Mouse (Mus musculus) liver, embryonic 14.5 days (tissue): ENCODE results near the gene Cdh22.

ENCODE experiments used
- CTCF ChIP-seq: IDR thresholded peaks from 2 replicates; pipeline ENCODE4 v1.5.1; 2016; ENCODE audit warnings: antibody characterized with exemption, low read depth, control low read depth
- EP300 ChIP-seq: IDR thresholded peaks from 2 replicates; pipeline ENCODE4 v1.6.1; 2016; ENCODE audit warnings: antibody characterized with exemption, low read depth

DNA sequence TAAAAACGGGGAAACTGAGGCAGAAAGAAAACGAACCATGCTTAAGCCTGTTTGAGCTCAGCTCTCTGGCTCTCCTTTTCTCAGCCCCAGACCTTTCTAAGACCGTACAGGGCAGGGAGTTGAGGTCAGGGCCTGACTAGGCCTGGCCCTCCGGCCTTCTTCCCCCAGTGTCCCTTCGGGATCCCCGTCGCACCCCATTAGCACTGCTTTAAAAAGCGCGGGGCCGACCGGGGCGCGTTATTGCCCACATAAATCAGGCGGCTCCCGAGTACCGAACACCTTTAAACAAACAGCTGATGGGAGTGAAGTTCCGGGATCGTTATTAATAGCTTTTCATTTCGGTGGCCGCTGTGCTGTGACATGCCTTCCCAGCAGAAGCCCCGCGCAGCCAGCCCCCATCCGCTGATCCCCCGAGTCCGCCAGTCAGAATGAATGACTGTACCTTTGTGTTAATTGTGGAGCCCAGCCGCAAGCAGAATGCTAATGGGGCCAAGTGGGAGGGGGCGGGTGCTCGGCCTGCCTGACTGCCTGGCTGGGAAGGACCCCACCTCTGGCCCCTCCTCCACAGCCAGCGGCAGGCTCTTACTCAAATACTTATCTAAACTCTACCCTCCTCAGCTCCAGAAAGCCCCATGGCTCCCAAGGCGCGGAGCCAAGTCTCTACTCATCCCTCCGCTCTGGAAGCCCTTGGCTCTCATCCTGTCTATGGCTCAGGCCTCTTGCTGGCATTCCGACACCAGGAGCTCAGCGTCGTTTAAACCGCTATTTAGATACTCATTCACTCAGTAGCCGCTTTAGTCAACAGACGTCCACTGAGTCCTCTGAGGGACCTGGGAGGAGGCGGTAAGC, 19.3 kb downstream of the Cdh22 start:
- no peak for TF ChIP-seq CTCF
- TF ChIP-seq EP300, result no peak
